Mouse (Mus musculus): ENCODE results near the gene Pdzd2. TPM values are rescaled to one million over a fixed set of nuclear protein-coding genes. Genes with fewer than 3 reads are reported as not detected.

Gene Pdzd2
- polyA plus RNA-seq, 1 experiment = under 0.01 TPM

- TF ChIP-seq TAL1 (IDR thresholded peaks at IDR 0.05; ENCODE audit: low read length) (no peak), GATA1 (IDR thresholded peaks at IDR 0.05; ENCODE audit: low read length) (no peak)
- H3K27me3 ChIP-seq (ENCODE audit: control insufficient read depth) = no peaks in the 10 kb centered on the region
- H3K36me3 ChIP-seq (ENCODE audit: control insufficient read depth) = no peaks in the 10 kb centered on the region
- H3K4me3 ChIP-seq (replicated peaks) = no peak overlapping the region
- H3K9me3 ChIP-seq (ENCODE audit: control insufficient read depth, low read length) = no peaks in the 10 kb centered on the region
- no peaks in the 10 kb centered on the region for H3K4me1 ChIP-seq (ENCODE audit: control insufficient read depth)
Measured at GRCm38 (mm10) chr15:12626166-12626565, 113.6 kb downstream of the Pdzd2 start.

GRCm38 (mm10) chr15:12625524-12625923 is 114.2 kb downstream of the Pdzd2 start:
- TF ChIP-seq TAL1 (IDR thresholded peaks at IDR 0.05; ENCODE audit: low read length) (no peak), GATA1 (IDR thresholded peaks at IDR 0.05; ENCODE audit: low read length) (no peak)
- Histone ChIP-seq H3K9me3 (ENCODE audit: control insufficient read depth, low read length) (no peaks in the 10 kb centered on the region), H3K27me3 (ENCODE audit: control insufficient read depth) (no peaks in the 10 kb centered on the region), H3K4me1 (ENCODE audit: control insufficient read depth) (no peaks in the 10 kb centered on the region), H3K36me3 (ENCODE audit: control insufficient read depth) (no peaks in the 10 kb centered on the region), H3K4me3 (replicated peaks) (no peak overlapping the region)

- H3K27me3 ChIP-seq (ENCODE audit: control insufficient read depth) = no peaks in the 10 kb centered on the region
- H3K9me3 ChIP-seq (ENCODE audit: control insufficient read depth, low read length) = no peaks in the 10 kb centered on the region
- no peak overlapping the region for H3K4me3 ChIP-seq (replicated peaks)
- no peak for TF ChIP-seq TAL1 (IDR thresholded peaks at IDR 0.05; ENCODE audit: low read length)
- no peak for TF ChIP-seq GATA1 (IDR thresholded peaks at IDR 0.05; ENCODE audit: low read length)
- no peaks in the 10 kb centered on the region for H3K36me3 ChIP-seq (ENCODE audit: control insufficient read depth)
- H3K4me1 ChIP-seq (ENCODE audit: control insufficient read depth) = no peaks in the 10 kb centered on the region
Measured at GRCm38 (mm10) chr15:12623521-12623920, 116.2 kb downstream of the Pdzd2 start.

- no peaks in the 10 kb centered on the region for H3K9me3 ChIP-seq (ENCODE audit: control insufficient read depth, low read length)
- TF ChIP-seq TAL1 (IDR thresholded peaks at IDR 0.05; ENCODE audit: low read length) (no peak), GATA1 (IDR thresholded peaks at IDR 0.05; ENCODE audit: low read length) (no peak)
- H3K4me1 ChIP-seq (ENCODE audit: control insufficient read depth) = no peaks in the 10 kb centered on the region
Measured at GRCm38 (mm10) chr15:12622701-12623100, 117.0 kb downstream of the Pdzd2 start.

GRCm38 (mm10) chr15:12622093-12622643 is 117.6 kb downstream of the Pdzd2 start:
- Histone ChIP-seq H3K4me3 (replicated peaks) (no peak overlapping the region), H3K36me3 (ENCODE audit: control insufficient read depth) (no peaks in the 10 kb centered on the region), H3K4me1 (ENCODE audit: control insufficient read depth) (no peaks in the 10 kb centered on the region), H3K9me3 (ENCODE audit: control insufficient read depth, low read length) (no peaks in the 10 kb centered on the region), H3K27me3 (ENCODE audit: control insufficient read depth) (no peaks in the 10 kb centered on the region)
- no peak for TF ChIP-seq GATA1 (IDR thresholded peaks at IDR 0.05; ENCODE audit: low read length)
- no peak for TF ChIP-seq TAL1 (IDR thresholded peaks at IDR 0.05; ENCODE audit: low read length)

More at GRCm38 (mm10) chr15:12622701-12623100, 117.0 kb downstream of the Pdzd2 start:
- H3K4me3 ChIP-seq (replicated peaks) = no peak overlapping the region
- no peaks in the 10 kb centered on the region for H3K36me3 ChIP-seq (ENCODE audit: control insufficient read depth)
- H3K27me3 ChIP-seq (ENCODE audit: control insufficient read depth) = no peaks in the 10 kb centered on the region

- TF ChIP-seq TAL1 (IDR thresholded peaks at IDR 0.05; ENCODE audit: low read length) (no peak), GATA1 (IDR thresholded peaks at IDR 0.05; ENCODE audit: low read length) (no peak)
- no peaks in the 10 kb centered on the region for H3K4me1 ChIP-seq (ENCODE audit: control insufficient read depth)
- no peaks in the 10 kb centered on the region for H3K36me3 ChIP-seq (ENCODE audit: control insufficient read depth)
- H3K9me3 ChIP-seq (ENCODE audit: control insufficient read depth, low read length) = no peaks in the 10 kb centered on the region
- no peaks in the 10 kb centered on the region for H3K27me3 ChIP-seq (ENCODE audit: control insufficient read depth)
- H3K4me3 ChIP-seq (replicated peaks) = no peak overlapping the region
Measured at GRCm38 (mm10) chr15:12619273-12619672, 120.5 kb downstream of the Pdzd2 start.

- H3K36me3 ChIP-seq (ENCODE audit: control insufficient read depth) = no peaks in the 10 kb centered on the region
- H3K9me3 ChIP-seq (ENCODE audit: control insufficient read depth, low read length) = no peaks in the 10 kb centered on the region
- H3K27me3 ChIP-seq (ENCODE audit: control insufficient read depth) = no peaks in the 10 kb centered on the region
- no peak for TF ChIP-seq TAL1 (IDR thresholded peaks at IDR 0.05; ENCODE audit: low read length)
- TF ChIP-seq GATA1 (IDR thresholded peaks at IDR 0.05; ENCODE audit: low read length) = no peak
- no peaks in the 10 kb centered on the region for H3K4me1 ChIP-seq (ENCODE audit: control insufficient read depth)
- H3K4me3 ChIP-seq (replicated peaks) = no peak overlapping the region
Measured at GRCm38 (mm10) chr15:12617651-12618050, 122.1 kb downstream of the Pdzd2 start.

- Histone ChIP-seq H3K4me3 (replicated peaks) (no peak overlapping the region), H3K4me1 (ENCODE audit: control insufficient read depth) (no peaks in the 10 kb centered on the region), H3K9me3 (ENCODE audit: control insufficient read depth, low read length) (no peaks in the 10 kb centered on the region), H3K36me3 (ENCODE audit: control insufficient read depth) (no peaks in the 10 kb centered on the region), H3K27me3 (ENCODE audit: control insufficient read depth) (no peaks in the 10 kb centered on the region)
- TF ChIP-seq TAL1 (IDR thresholded peaks at IDR 0.05; ENCODE audit: low read length) = no peak
- no peak for TF ChIP-seq GATA1 (IDR thresholded peaks at IDR 0.05; ENCODE audit: low read length)
Measured at GRCm38 (mm10) chr15:12617220-12617619, 122.5 kb downstream of the Pdzd2 start.

- TF ChIP-seq GATA1 (IDR thresholded peaks at IDR 0.05; ENCODE audit: low read length) (no peak), TAL1 (IDR thresholded peaks at IDR 0.05; ENCODE audit: low read length) (no peak)
- Histone ChIP-seq H3K9me3 (ENCODE audit: control insufficient read depth, low read length) (no peaks in the 10 kb centered on the region), H3K4me1 (ENCODE audit: control insufficient read depth) (no peaks in the 10 kb centered on the region)
Measured at GRCm38 (mm10) chr15:12614944-12615878, 124.5 kb downstream of the Pdzd2 start.

More at GRCm38 (mm10) chr15:12614944-12615878, 124.5 kb downstream of the Pdzd2 start:
- H3K4me3 ChIP-seq (replicated peaks) = no peak overlapping the region
- H3K27me3 ChIP-seq (ENCODE audit: control insufficient read depth) = no peaks in the 10 kb centered on the region
- no peaks in the 10 kb centered on the region for H3K36me3 ChIP-seq (ENCODE audit: control insufficient read depth)
